Mouse (Mus musculus): ENCODE results near the gene Gng7.
A peak's percentile ranks its signal among the peaks of the same experiment; 100 is the strongest.

Gene Gng7

DNA sequence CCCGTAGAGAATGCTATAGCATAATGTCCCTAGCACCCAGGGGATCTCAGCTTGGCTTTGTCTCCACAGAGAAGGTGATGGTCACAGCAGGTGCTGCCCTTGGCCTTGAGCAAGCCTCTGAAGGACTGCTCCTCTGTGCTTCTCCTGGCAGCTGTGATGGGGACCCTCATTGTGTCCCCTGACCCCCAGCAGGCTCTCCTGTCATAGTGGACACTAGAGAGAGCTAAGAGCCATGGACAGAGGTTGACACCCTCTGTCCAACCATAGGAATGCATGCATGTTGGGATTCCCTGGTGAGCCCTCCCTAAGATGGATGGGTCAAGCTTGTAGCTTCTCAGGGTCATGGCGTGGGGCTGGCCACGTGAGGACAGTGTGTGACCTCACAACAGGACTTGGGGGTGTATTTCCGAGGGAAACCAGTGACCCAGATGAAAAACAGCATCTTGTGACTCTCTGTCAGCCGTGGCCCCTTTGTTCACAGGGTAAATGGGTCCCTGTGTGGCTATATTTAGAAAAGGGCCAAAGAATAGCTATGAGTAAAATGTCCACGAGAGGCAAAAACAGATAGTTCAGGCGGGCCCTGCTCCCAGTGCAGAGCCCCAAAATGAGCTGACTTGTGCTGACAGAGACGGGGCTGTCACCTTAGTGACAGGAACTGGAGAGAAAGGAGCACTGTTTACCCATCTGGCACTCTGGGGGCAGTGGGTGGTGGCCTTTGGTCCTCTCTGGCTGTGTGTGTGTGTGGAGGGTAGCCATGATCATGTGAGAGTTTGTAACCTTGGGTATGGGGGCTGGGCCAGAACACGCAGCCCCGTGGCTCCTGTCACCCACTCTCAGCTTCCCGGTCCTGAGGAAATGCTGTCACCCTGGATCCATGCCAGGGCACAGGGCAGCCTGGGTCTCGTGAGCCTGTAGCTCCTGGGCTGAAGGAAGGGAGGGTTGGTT is 51.4 kb downstream of the Gng7 start:
- DNase-seq, result no peak

DNA sequence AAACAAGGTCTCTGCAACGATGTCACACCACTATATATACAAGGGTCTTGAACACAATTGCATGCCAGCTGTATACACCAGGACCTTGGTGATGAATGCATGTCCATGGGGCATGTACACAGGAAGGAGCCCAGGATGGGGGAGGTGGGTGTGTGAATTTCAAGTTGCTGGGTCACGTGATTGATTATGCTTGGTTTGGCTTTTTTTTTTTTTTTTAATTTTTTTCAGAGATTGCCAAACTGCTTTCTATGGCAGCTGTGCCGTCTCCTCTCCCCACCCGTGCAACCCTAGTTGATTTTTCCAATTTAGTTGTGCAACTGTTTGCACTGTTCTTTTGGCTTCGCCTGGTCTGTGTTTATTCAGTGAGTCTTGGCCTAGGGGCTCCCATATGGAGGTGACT is 52.2 kb downstream of the Gng7 start:
- no peak for DNase-seq

DNA sequence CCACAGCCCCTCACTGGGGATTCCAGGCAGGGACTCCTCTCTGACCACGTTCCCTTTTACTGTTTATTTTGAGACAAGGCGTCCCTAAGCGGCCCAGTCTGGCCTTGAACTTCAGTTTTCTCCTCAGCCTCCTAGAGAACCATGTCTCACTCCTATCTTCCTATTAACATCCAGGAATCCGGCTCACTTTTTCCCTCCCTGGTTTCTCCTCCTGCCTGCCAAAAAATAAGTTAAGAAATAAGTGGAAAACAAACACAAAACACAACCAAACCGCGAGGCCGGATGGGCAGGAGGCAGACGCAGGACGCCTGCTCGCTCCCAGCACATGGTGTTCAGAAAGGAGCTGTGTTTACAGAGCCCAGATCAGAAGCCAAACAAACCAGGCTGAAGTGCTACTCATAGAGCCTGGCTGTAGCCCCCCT is 52.7 kb downstream of the Gng7 start:
- no peak for DNase-seq

DNA sequence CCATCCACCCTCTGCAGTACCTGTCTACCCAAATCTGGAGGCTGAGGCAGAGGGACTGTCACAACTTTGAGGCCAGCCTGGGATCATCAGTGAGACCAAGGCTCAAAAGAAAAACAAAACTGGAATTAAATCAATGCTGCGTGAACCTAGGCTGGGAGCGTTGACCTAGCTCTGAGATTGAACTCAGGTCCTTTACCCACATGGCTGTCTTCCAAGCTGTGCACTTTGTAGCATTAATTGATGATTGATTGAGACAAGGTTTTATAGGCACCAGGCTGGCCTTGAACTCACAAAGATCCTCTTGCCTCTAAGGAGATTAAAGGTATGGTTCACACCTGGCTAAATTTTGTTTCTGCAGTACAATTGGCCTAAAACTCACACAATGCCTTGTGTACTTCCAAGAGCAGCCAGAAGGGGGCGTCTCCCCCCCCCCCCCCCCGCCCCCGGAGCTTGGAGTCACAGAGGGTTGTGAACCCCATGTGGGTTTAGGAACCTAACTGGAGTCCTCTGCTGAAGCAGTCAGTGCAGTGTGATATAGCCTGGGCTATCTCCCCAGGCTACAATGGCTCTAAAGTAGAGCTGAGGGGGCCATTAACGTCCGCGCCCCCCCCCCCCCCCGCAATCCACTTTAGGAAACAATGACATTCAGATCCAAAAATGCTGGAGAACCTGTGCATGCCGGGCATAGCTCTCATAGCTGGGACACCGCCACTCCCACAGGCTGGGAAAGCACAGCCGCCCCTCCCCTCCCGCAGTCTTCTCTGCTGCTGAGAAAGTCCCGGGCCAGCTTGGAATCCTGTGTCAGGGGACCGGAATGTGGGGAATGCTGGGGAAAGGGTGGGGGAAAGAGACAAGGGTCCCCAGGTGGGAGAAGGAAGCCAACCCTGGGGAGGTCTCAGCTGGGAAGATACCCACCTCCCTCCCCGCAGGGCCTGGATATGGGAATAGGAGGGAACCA is 53.9 kb downstream of the Gng7 start:
- DNase-seq, result no peak

DNA sequence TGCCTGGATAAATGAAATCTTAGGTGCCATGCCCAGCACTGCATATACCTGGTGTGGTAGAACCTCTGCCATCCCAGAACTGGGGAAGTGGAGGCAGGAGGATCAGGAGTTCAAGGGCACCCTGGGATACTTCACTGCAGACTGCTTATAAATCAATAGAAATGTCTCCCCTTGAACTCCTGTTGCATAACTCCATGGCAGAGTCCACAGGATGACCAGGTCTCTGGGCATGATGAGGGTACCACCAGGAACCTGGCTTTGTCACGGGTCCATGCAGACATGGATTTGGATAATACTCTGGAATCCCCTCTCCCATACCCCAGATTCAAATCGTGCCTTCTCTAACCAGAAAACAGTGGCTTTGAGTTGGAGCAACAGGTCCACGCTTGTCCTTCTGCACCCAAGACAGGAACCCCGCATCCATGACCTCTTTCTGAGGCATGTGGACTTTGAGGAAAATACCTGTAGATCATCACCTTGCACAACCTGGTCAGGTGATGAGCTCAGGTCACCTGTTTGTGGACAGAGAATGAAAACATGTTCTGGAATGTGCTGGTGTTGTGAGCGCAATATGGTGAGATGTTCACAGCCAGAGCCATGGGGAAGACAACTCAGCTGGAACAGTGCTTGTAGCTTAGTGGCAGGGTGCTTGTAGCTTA is 55.6 kb downstream of the Gng7 start:
- no peak for DNase-seq

GRCm38 (mm10) chr10:80957791-80958190 is 57.0 kb downstream of the Gng7 start:
- no peak for DNase-seq

GRCm38 (mm10) chr10:80956901-80957300 is 57.8 kb downstream of the Gng7 start:
- DNase-seq, result no peak

- DNase-seq, result no peak
These were observed 58.4 kb downstream of the Gng7 start for GRCm38 (mm10) chr10:80956385-80956784.

DNA sequence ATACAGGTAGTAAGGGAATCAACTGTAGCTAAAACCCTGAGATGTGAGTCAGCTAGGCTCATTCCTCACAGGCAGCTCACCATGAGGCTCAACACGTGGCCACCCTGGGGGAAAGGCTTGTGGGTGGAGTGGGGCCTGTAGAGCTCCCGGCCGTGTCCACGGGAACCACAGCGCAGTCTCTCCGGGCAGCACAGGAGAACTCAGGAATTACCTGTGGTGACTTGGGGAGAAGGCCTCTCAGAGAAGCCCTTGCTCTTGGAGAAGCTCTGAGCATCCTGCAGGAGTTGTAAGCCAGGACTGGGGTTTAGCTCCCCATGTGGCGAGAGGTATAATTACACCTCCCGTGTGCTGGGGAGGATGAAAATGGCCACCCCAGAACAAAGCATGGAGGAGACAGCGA is 59.2 kb downstream of the Gng7 start:
- DNase-seq, result peak; percentile 79 to 80

GRCm38 (mm10) chr10:80954843-80955242 is 59.9 kb downstream of the Gng7 start:
- DNase-seq, result no peak

DNA sequence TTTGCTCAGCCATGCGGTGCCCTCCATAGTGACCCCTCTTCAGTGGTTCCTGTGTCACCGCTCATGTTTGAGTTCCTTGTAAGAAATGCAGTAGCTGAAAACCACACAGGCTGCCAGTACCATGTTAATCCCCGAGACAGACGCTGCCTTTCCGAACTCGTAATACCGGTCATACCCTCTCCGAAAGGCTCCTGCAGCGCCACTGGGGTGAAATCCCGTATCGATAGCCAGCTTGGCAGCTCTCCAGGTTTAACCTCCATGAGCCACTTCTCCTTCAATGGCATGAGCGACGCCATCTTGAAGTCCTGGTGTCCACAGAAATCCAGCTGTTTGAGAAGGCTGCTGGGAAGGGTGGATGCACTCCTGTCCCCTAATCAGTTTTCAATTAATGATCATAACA is 60.3 kb downstream of the Gng7 start:
- DNase-seq, result no peak

DNA sequence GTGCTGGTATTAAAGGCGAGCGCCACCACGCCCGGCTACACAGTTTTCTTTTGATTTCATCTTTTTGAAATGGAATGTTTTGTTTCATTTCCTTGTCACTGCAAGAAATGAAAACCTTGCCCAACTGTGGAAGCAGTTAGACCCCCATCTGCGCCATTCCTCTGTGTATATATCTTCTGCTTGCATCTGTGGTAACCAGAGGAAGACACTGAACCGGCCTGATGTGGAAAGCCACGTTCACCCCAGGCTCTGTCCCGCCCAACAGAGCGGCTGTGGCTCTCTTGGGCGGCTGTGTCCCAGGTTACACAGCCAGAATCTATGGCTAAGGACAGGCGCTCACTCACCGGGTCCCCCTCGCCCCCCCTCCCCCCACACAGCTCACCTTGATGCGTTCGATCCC is 62.3 kb downstream of the Gng7 start:
- no peak for DNase-seq

DNA sequence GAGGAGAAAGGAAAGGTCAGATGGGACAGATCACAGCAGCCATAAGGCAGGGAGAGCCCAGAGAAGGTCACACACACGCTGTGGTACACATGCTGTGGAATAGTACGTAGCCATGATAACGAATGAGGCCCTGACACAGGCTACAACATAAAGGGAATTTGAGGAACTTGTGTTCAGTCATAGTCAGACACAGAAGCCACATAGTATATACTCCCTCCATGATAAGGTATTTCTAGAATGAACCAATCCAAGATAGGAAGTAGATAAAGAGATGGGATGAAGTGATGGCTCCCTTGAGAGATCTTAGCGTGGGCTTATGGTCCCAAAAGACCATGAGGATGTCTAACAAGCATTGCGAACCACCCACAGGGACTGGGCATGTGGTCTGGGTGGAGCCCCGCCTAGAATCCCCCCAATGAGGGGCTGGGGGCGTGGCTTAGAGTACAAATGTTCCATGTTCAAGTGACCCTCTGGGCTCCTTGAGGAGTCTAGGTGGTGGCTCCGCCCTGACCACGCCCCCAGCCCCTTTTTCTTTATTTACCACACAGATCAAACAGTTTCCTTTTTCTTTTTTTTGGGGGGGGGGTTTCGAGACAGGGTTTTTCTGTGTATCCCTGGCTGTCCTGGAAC is 62.9 kb downstream of the Gng7 start:
- no peak for DNase-seq

GRCm38 (mm10) chr10:80950314-80950713 is 64.4 kb downstream of the Gng7 start:
- DNase-seq, result no peak

GRCm38 (mm10) chr10:80949081-80949480 is 65.7 kb downstream of the Gng7 start:
- no peak for DNase-seq

GRCm38 (mm10) chr10:80948570-80948969 is 66.2 kb downstream of the Gng7 start:
- no peak for DNase-seq

DNA sequence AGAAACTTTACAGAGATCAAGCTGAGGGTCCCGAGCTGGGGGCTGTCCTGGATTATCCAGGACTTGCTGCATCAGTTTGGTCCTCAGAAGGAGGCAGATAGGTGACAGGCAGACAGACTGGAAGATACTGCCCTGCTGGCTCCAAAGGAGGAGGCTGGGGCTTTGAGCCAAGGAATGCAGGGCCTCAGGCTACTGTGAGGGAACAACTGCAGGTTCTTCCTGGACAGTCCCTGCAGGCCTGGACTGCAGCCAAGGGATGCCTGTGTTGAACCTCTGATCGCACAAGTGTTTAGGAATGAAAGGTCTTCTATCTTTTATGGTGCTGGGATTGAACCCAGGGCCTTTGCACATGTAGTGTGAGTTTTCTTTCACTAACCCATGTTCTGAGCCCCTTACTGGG is 66.9 kb downstream of the Gng7 start:
- no peak for DNase-seq

DNA sequence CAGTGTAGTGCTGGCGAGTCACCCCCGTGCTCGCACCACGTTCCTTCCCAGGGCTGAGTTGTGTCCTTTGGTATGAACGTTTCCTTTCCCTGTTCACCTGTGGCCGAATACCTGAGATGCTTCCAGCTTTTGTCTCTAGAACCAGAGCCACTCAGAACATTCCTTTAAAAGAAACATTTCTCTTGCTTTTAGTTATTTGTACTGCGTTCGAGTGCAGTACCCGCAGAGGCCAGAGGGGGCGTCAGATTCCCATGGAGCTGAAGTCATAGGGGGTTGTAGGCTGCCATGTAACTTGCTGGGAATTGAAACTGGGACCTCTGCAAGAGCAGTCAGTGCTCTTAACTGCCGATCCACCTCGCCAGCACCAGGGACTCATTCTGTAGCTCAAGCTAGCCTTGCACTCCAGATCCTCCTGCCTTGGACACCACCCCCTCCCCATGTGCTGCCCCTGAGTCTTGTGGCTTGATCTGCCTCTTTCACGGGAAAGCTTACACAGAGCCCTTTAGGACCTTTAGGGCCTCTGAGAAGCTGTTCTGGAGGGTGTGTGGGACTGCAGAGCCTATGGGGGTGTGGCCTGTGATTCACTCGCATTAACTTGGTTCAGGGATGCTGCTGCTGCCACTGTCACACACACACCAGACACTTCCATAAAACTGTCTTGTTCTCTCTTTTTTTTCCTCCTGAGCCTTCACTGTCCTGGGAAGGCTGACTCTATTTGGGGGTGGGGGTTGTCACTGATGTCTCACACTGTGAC is 67.9 kb downstream of the Gng7 start:
- no peak for DNase-seq

- no peak for DNase-seq
These were observed 70.5 kb downstream of the Gng7 start for GRCm38 (mm10) chr10:80944231-80944630.

DNA sequence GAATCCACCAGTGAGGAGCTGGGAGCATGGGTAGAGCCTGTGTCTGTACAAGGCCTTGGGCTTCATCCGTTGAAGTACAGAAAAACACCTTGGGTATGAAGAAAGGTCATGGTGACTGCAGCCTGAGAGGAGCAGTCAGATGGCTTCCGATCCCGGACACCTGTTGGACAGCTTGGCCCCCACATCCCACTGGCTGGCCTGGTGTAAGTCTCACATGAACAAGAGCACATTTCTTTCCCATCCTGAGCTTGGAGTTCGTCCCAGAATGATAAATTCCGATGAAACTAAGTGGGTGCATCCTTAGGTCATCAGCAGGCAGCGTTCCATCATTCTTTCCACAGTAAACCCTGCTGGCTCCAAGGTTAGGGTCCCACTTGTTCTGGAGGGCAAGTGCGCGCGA is 71.0 kb downstream of the Gng7 start:
- DNase-seq, result no peak

- no peak for DNase-seq
These were observed 71.8 kb downstream of the Gng7 start for GRCm38 (mm10) chr10:80942919-80943318.

- DNase-seq, result no peak
These were observed 73.8 kb downstream of the Gng7 start for GRCm38 (mm10) chr10:80940988-80941347.
